Comparison of ENCODE assay signal across 18 mouse cellular contexts in genomic region chr17:25454272-25454671, GRCm38 (mm10). TPM values are rescaled to one million over a fixed set of nuclear protein-coding genes. Genes with fewer than 3 reads are reported as not detected.
DNase-seq lines count a peak whose midpoint lies in the region; ATAC-seq and TF ChIP-seq lines count a peak whose summit lies in the region.
"Had no signal": no experiment of that assay in that cellular context is flagged by ENCODE, and none has a peak within 500 bp of the region (broad histone marks: within the 10 kb centered on the region; RNA-seq: fewer than 3 reads in every experiment).

TSS of gene Tekt4 (plus strand) at chr17:25454615.

- no peaks in the 10 kb centered on the region for H3K36me3 ChIP-seq in heart, embryonic 12.5 days
- H3K36me3 ChIP-seq in embryonic facial prominence, embryonic 13.5 days, result no peaks in the 10 kb centered on the region
- H3K36me3 ChIP-seq: embryonic facial prominence, embryonic 15.5 days; liver, embryonic 12.5 days had no signal

- no peaks in the 10 kb centered on the region for H3K27me3 ChIP-seq in heart, embryonic 12.5 days (replicated peaks)
- no peaks in the 10 kb centered on the region for H3K27me3 ChIP-seq in embryonic facial prominence, embryonic 13.5 days
- H3K27me3 ChIP-seq: embryonic facial prominence, embryonic 15.5 days had no signal

- TF ChIP-seq CTCF in lung, adult 2 months (IDR thresholded peaks at IDR 0.05; ENCODE audit: insufficient read depth, low read length), result no peak

- no peak for ATAC-seq in heart, embryonic 12.5 days (ENCODE audit: insufficient number of reproducible peaks, low FRiP score)
- ATAC-seq in embryonic facial prominence, embryonic 13.5 days (ENCODE audit: insufficient number of reproducible peaks, insufficient read depth, low FRiP score, low TSS enrichment, low read depth), result no peak
- ATAC-seq: forebrain, embryonic 13.5 days; liver, embryonic 12.5 days had no signal

- peaks cover 22% of the 10 kb centered on the region for H3K4me1 ChIP-seq in heart, embryonic 12.5 days (replicated peaks)
- H3K4me1 ChIP-seq in lung, adult 2 months (ENCODE audit: control insufficient read depth, insufficient read depth, low read length), result no peaks in the 10 kb centered on the region
- no peaks in the 10 kb centered on the region for H3K4me1 ChIP-seq in embryonic facial prominence, embryonic 13.5 days
- H3K4me1 ChIP-seq: embryonic facial prominence, embryonic 15.5 days; forebrain, embryonic 13.5 days; liver, embryonic 12.5 days had no signal

- no peak within 1 kb of the TSS for H3K27ac ChIP-seq in heart, embryonic 12.5 days (ENCODE audit: poor library complexity, severe bottlenecking)
- H3K27ac ChIP-seq in embryonic facial prominence, embryonic 13.5 days, result no peak within 1 kb of the TSS
- H3K27ac ChIP-seq: embryonic facial prominence, embryonic 15.5 days; forebrain, embryonic 13.5 days; gastrocnemius, adult 2 months; heart, adult 2 months; liver, embryonic 12.5 days had no signal

- H3K9ac ChIP-seq in heart, embryonic 12.5 days, result peak within 1 kb of the TSS; percentile 31
- H3K9ac ChIP-seq in embryonic facial prominence, embryonic 13.5 days, result peak within 1 kb of the TSS; percentile 27; the same call in 1 of the 2 replicates
- H3K9ac ChIP-seq: embryonic facial prominence, embryonic 15.5 days; forebrain, embryonic 13.5 days; liver, embryonic 12.5 days had no signal

- H3K4me2 ChIP-seq in heart, embryonic 12.5 days, result no peak within 1 kb of the TSS
- no peak within 1 kb of the TSS for H3K4me2 ChIP-seq in embryonic facial prominence, embryonic 13.5 days
- H3K4me2 ChIP-seq: embryonic facial prominence, embryonic 15.5 days; forebrain, embryonic 13.5 days; liver, embryonic 12.5 days had no signal

- no peak for TF ChIP-seq POLR2A in lung, adult 2 months (IDR thresholded peaks at IDR 0.05; ENCODE audit: borderline replicate concordance, extremely low read depth, low read depth, low read length)

- intact Hi-C loops in heart, postnatal 25 days (cut with DNase I), result no loop called here

- H3K4me3 ChIP-seq in heart, embryonic 12.5 days, result no peak within 1 kb of the TSS
- H3K4me3 ChIP-seq in lung, adult 2 months (replicated peaks; ENCODE audit: extremely low read depth, low read depth, low read length), result no peak within 1 kb of the TSS
- H3K4me3 ChIP-seq in embryonic facial prominence, embryonic 13.5 days, result no peak within 1 kb of the TSS
- H3K4me3 ChIP-seq: embryonic facial prominence, embryonic 15.5 days; forebrain, embryonic 13.5 days; gastrocnemius, adult 2 months; heart, adult 2 months; liver, embryonic 12.5 days had no signal

- DNase-seq in heart, postnatal 25 days (ENCODE audit: low spot score), result no peak
- DNase-seq in lung, adult 2 months, result no peak
- DNase-seq in lung, postnatal 25 days (ENCODE audit: low spot score), result no peak
- DNase-seq in layer of hippocampus, postnatal 36 days, result peak; percentile 51 to 66
- DNase-seq in adrenal gland, adult 18-20 months (ENCODE audit: low spot score in 2 of 2), result no peak
- DNase-seq: cerebellum, adult 11-12 months; gastrocnemius, adult 2 months; heart, adult 2 months; right cerebral cortex, postnatal 14 days; thymus, postnatal 4 days had no signal

- 39% methylated on average over 2 of the region's 2 CpGs for WGBS in heart, embryonic 12.5 days
- 43% methylated on average over 2 of the region's 2 CpGs for WGBS in lung, adult 2 months
- 33% methylated on average over 2 of the region's 2 CpGs for WGBS in embryonic facial prominence, embryonic 13.5 days

- no peaks in the 10 kb centered on the region for H3K9me3 ChIP-seq in heart, embryonic 12.5 days (replicated peaks)
- H3K9me3 ChIP-seq in embryonic facial prominence, embryonic 13.5 days, result no peaks in the 10 kb centered on the region
- H3K9me3 ChIP-seq: embryonic facial prominence, embryonic 15.5 days; forebrain, embryonic 13.5 days; liver, embryonic 12.5 days had no signal

RNA-seq across cellular contexts. Expression of gene Tekt4, which starts in this region (rescaled TPM):
- 0.45 and 0.54 TPM in 2 replicates for polyA plus RNA-seq in heart, embryonic 12.5 days (2016; fragmentation: Nextera tagmentation; extraction: Ambion mirVana)
- not detected for total RNA-seq in heart, postnatal 25 days (2021)
- polyA plus RNA-seq in lung, adult 2 months (2012; rRNA removed), result 11.4 and 11.9 TPM in 2 replicates
- polyA plus RNA-seq in embryonic facial prominence, embryonic 13.5 days (2015; fragmentation: Nextera tagmentation; extraction: Ambion mirVana), result not detected in 2 replicates
- total RNA-seq in layer of hippocampus, postnatal 36 days (2021), result 1 to 10 TPM; 1.2 to 2.8 TPM
- not detected for total RNA-seq in adrenal gland, adult 18-20 months (2021)
- total RNA-seq: gastrocnemius, adult 2 months; heart, adult 2 months had no signal
- polyA plus RNA-seq: C2C12; kidney, embryonic 14.5 days; large intestine, adult 2 months; liver, embryonic 12.5 days had no signal

Comparison
In these comparisons a context has a peak if more than half of its experiments do, and no peak if none do; other contexts are left out.
1. DNase-seq: peak in layer of hippocampus, postnatal 36 days (2 of 2); none in heart, postnatal 25 days (single experiment), lung, adult 2 months (single experiment), lung, postnatal 25 days (single experiment) and adrenal gland, adult 18-20 months (0 of 2).